Mouse (Mus musculus) embryonic facial prominence, embryonic 12.5 days (tissue): Measurements from ENCODE around the gene Gm765. TPM values are rescaled to one million over a fixed set of nuclear protein-coding genes. Genes with fewer than 3 reads are reported as not detected.

Experiments used
- ATAC-seq: fragments of 200-750 bp; cut with Nextera tagmentation; 2 replicates; pipeline ENCODE4 v1.8.0; 2017; ENCODE audit not compliant: insufficient number of reproducible peaks, insufficient read depth, low FRiP score, low TSS enrichment
- H3K27ac ChIP-seq: fragments of 300-500 bp; sonication (generic); 2 replicates; pipeline ENCODE4 v1.5.1; 2016; ENCODE audit warnings: mild to moderate bottlenecking
- H3K27me3 ChIP-seq: fragments of 300-500 bp; sonication (generic); 2 replicates; pipeline ENCODE4 v1.6.1; 2016; ENCODE audit warnings: mild to moderate bottlenecking, moderate library complexity
- H3K36me3 ChIP-seq: fragments of 300-500 bp; sonication (generic); 2 replicates; pipeline ENCODE4 v1.6.1; 2016; ENCODE audit warnings: mild to moderate bottlenecking
- H3K4me1 ChIP-seq: fragments of 300-500 bp; sonication (generic); 2 replicates; pipeline ENCODE4 v1.6.1; 2016
- H3K4me2 ChIP-seq: fragments of 300-500 bp; sonication (generic); replicated peaks from 2 replicates; pipeline ENCODE4 v1.6.1; 2016; ENCODE audit warnings: mild to moderate bottlenecking, moderate library complexity
- H3K4me3 ChIP-seq: fragments of 300-500 bp; sonication (generic); 2 replicates; pipeline ENCODE4 v1.5.1; 2016; ENCODE audit warnings: mild to moderate bottlenecking
- H3K9ac ChIP-seq: fragments of 300-500 bp; sonication (generic); 2 replicates; pipeline ENCODE4 v1.6.1; 2016; ENCODE audit warnings: mild to moderate bottlenecking, moderate library complexity
- H3K9me3 ChIP-seq: fragments of 300-500 bp; sonication (generic); 2 replicates; pipeline ENCODE4 v1.6.1; 2016; ENCODE audit warnings: mild to moderate bottlenecking, moderate library complexity
- WGBS: fragments of 180-500 bp; shearing (Covaris S2); methylation state at CpG from one replicate; pipeline ENCODE4 v1.1.7; 2016; 5-methylcytosine and 5-hydroxymethylcytosine counted together
- polyA plus RNA-seq: library from polyadenylated mRNA; unstranded; fragments of >200 nt; fragmentation: Nextera tagmentation; extraction: Ambion mirVana; gene quantifications from 2 replicates; pipeline ENCODE4 v1.2.1, GENCODE M21; 2016

Gene Gm765
- not detected in 2 replicates for polyA plus RNA-seq

DNA sequence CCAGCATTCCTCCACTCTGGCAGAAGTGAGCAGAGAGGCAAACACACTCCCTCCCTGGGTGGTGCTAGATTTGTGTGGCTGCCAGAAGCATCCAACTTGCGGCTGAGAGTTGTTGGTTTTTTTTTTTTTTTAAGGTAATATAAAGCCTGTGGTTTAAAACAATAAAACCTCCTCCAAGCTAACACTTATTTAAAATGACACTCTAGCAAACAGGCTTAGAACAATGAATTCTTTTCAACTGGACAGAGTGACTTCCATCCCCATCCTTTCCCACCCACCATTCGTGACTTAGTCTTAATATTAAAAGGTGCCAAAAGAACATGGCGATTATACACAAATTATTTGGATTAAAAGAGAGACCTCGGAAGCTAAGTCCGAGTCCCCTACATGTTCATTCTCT, at the start of gene Gm765:
Gm765 (minus strand) TSS at position 101 of the 400 bp plus-strand sequence.
- H3K9ac ChIP-seq, result no peak within 1 kb of the TSS
- H3K4me1 ChIP-seq, result no peaks in the 10 kb centered on the region
- 81% methylated on average over 5 of the region's 5 CpGs for WGBS
- no peak within 1 kb of the TSS for H3K27ac ChIP-seq
- no peak within 1 kb of the TSS for H3K4me2 ChIP-seq
- H3K9me3 ChIP-seq, result no peaks in the 10 kb centered on the region
- no peaks in the 10 kb centered on the region for H3K27me3 ChIP-seq
- H3K36me3 ChIP-seq, result no peaks in the 10 kb centered on the region
- ATAC-seq, result no peak
- no peak within 1 kb of the TSS for H3K4me3 ChIP-seq

DNA sequence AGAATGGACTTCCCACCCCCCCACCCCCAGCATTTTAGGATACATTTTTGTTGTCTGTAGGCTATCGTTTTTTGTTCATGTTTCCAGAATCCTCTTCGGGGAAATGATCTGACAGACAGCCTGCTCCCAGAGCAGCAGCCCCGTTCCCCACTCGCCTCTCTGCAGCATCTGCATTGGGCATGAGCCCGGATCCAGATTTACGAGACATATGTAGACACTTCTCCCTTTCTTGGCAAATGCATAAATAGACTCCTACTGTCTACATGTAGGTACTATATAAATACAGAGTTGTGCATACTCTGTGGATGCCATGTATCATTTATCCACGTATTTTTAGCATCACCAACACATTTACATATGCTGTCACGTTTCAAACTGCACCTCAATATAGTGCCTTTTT, 42.9 kb upstream of the Gm765 start:
- no peak for ATAC-seq
- Histone ChIP-seq H3K27me3 (no peaks in the 10 kb centered on the region), H3K4me3 (no peak overlapping the region), H3K9ac (no peak overlapping the region), H3K27ac (no peak overlapping the region), H3K4me2 (no peak overlapping the region), H3K4me1 (no peaks in the 10 kb centered on the region), H3K36me3 (no peaks in the 10 kb centered on the region), H3K9me3 (no peaks in the 10 kb centered on the region)
- 79% methylated on average over 8 of the region's 8 CpGs for WGBS

DNA sequence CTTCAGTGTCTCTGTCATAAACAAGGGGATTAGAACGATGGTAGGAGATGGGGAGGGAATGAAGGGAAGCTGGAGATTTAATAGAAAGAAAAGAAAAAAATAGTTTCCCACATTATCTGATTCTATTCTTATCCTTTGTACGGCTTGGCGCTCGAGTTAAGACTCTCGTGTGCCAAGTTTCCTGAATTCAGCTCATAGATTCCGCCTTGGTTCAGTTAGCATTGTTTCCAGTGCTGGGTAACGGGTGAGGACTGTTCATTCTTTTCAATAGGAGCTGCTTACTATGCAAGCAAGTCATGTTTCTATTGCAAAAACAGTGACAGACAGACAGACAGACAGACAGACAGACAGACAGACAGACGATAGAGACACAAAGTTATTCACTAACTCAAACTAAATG, 41.9 kb upstream of the Gm765 start:
- WGBS, result 82% methylated on average over 8 of the region's 8 CpGs
- no peak for ATAC-seq
- H3K4me1 ChIP-seq, result no peaks in the 10 kb centered on the region

DNA sequence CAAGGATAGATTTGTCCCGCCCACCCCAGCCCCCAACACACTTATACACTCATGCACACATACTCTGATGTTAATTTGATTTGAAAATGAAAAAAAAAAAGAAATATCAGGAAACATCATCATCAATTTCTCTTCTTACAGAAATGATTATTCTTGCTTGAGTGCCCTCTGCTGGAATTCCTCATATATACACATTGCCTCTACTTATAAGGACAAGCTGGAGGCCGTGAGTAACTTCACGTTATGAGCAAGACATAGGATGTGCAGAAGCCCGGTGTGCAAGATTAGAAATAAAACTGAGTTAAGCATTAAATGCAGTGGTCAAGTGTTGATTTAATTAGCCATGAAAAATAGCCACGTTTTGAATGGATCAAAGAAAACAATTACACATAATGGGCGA, 40.9 kb upstream of the Gm765 start:
- no peak for ATAC-seq
- Histone ChIP-seq H3K27me3 (no peaks in the 10 kb centered on the region), H3K36me3 (no peaks in the 10 kb centered on the region), H3K4me1 (no peaks in the 10 kb centered on the region), H3K4me3 (no peak overlapping the region), H3K9ac (no peak overlapping the region), H3K27ac (no peak overlapping the region), H3K9me3 (no peaks in the 10 kb centered on the region), H3K4me2 (no peak overlapping the region)
- WGBS, result 44% methylated on average over 6 of the region's 6 CpGs

More for the DNA sequence above, 41.9 kb upstream of the Gm765 start:
- Histone ChIP-seq H3K27me3 (no peaks in the 10 kb centered on the region), H3K4me2 (no peak overlapping the region), H3K4me3 (no peak overlapping the region), H3K9ac (no peak overlapping the region), H3K36me3 (no peaks in the 10 kb centered on the region), H3K27ac (no peak overlapping the region), H3K9me3 (no peaks in the 10 kb centered on the region)

DNA sequence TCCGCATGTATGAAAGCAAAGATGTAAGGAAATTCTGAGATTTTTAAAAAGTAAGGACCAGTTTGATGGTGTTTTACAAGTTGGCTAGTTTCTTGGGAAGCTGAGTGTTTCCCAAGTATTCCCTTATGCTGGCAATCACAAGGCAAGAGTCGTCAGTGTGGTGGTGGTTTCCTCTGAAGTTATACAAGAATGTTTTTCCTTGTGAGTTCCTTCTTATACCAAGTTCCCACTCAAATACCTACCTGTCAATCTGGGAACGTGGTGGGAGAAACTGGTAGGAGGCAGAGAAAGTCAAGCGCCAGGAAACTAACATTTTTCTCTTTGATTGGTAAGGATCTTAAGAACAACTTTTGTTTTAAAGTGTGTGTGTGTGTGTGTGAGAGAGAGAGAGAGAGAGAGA, 23.6 kb upstream of the Gm765 start:
- no peak overlapping the region for H3K4me3 ChIP-seq
- no peaks in the 10 kb centered on the region for H3K36me3 ChIP-seq
- no peaks in the 10 kb centered on the region for H3K4me1 ChIP-seq
- H3K27me3 ChIP-seq, result no peaks in the 10 kb centered on the region
- H3K9me3 ChIP-seq, result no peaks in the 10 kb centered on the region
- H3K27ac ChIP-seq, result no peak overlapping the region
- H3K9ac ChIP-seq, result no peak overlapping the region
- no peak for ATAC-seq
- H3K4me2 ChIP-seq, result no peak overlapping the region
- 77% methylated on average over 4 of the region's 4 CpGs for WGBS

DNA sequence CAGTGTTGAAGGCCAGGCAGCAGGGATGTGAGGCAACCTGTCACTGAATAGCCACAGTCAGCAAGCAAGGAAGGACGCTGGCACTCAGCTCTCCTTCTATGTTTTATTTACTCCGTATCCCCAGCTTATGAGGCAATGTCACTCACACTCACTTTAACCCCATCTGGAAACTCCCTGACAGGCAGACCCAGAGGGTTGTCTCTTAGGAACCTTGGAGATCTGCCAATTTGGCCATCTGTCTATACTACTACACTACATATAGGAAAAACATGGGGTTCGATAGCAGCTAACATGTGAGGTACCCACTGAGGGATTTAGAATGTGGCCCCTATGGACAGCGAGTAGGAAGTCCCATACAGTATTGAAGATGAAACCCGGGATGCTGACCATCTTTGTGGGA, 12.7 kb upstream of the Gm765 start:
- no peak overlapping the region for H3K4me3 ChIP-seq
- H3K9me3 ChIP-seq, result no peaks in the 10 kb centered on the region
- no peaks in the 10 kb centered on the region for H3K27me3 ChIP-seq
- no peaks in the 10 kb centered on the region for H3K36me3 ChIP-seq
- H3K4me2 ChIP-seq, result no peak overlapping the region
- WGBS, result 80% methylated on average over 5 of the region's 5 CpGs
- H3K4me1 ChIP-seq, result no peaks in the 10 kb centered on the region
- no peak overlapping the region for H3K27ac ChIP-seq
- H3K9ac ChIP-seq, result no peak overlapping the region
- no peak for ATAC-seq

DNA sequence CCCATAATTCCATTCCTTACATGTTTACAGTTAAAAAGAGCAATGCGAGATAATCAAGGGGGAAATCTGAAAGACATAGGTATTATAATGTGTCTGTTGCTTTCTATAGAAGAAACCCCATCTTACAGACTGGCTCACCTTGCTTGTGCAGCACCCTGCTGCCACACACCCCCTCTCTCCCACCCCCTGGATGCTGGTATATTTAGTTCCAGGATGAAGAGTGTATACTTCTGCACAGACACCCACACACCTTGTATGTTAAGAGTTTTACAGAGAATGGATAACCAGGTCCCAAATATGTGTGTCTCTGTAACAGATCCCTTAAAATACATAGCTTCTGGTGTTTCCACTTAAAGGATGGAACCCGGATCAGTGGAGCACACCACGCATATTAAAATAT, 10.7 kb upstream of the Gm765 start:
- Histone ChIP-seq H3K4me2 (no peak overlapping the region), H3K9me3 (no peaks in the 10 kb centered on the region), H3K27ac (no peak overlapping the region), H3K4me3 (no peak overlapping the region), H3K9ac (no peak overlapping the region), H3K36me3 (no peaks in the 10 kb centered on the region), H3K27me3 (no peaks in the 10 kb centered on the region), H3K4me1 (no peaks in the 10 kb centered on the region)
- 90% methylated on average over 3 of the region's 3 CpGs for WGBS
- no peak for ATAC-seq

DNA sequence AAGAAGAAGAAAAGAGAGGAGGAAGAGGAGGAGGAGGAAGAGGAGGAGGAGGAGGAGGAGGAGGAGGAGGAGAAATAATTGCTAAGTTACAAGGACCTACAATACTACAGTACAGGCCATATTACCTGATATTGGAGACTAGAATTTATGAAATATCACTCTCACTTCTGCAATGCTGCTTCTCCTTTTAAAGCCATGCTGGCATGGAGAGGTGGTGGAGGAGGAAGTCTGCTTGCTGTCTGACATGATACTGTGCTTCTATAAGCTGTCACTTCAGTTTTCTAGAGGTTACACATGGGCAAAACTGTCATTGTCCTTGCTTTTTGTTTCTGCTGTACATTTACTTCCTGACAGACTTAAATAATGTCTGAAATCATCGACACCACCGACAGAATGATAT, 9.8 kb downstream of the Gm765 start:
- Histone ChIP-seq H3K27ac (no peak overlapping the region), H3K4me1 (no peaks in the 10 kb centered on the region), H3K27me3 (no peaks in the 10 kb centered on the region), H3K9ac (no peak overlapping the region), H3K4me3 (no peak overlapping the region), H3K4me2 (no peak overlapping the region), H3K36me3 (no peaks in the 10 kb centered on the region), H3K9me3 (no peaks in the 10 kb centered on the region)
- no peak for ATAC-seq
- WGBS, result 90% methylated on average over 2 of the region's 2 CpGs

DNA sequence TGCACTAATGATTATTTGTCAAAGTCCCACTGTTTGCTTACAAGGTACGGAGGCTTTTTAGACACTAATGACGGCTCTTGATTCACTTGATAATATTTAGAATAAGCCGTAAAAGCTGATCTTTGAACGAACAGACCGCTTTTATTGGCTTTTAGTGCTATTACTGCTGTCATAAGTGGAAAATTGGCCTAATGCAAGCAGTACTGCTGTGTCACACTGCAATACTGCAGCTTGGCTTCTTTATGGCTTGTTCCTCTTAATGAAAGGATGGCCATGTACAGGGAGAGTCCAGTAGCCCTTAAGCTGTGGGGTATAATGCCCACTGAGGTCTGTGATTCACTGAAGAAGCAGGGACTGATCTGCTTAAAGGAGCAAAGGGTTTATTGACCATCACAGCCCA, 30.9 kb downstream of the Gm765 start:
- Histone ChIP-seq H3K9ac (no peak overlapping the region), H3K4me1 (no peaks in the 10 kb centered on the region), H3K4me2 (no peak overlapping the region), H3K9me3 (no peaks in the 10 kb centered on the region), H3K36me3 (no peaks in the 10 kb centered on the region), H3K27me3 (no peaks in the 10 kb centered on the region), H3K27ac (no peak overlapping the region), H3K4me3 (no peak overlapping the region)
- WGBS, result 87% methylated on average over 5 of the region's 5 CpGs
- ATAC-seq, result no peak

DNA sequence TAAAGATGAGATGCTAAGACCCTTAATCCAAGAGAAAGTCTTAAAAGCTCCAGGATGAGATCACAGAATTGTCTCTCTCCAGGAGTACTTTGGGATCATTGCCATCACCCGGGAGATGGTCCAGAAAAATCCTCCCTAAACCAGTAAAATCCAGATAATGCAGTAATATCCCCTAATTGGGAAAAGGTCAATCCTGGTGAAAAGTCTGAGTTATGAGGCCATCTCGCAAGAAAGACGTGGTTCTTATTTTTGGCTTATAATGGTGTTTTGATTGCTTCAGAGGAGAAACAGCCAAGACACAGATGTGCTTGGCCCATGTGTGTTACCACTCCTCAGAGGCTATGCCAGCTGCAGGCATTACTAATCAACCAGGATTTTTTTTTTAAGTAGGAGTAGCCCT, 34.9 kb downstream of the Gm765 start:
- H3K36me3 ChIP-seq, result no peaks in the 10 kb centered on the region
- H3K4me2 ChIP-seq, result no peak overlapping the region
- no peaks in the 10 kb centered on the region for H3K9me3 ChIP-seq
- H3K27me3 ChIP-seq, result no peaks in the 10 kb centered on the region
- WGBS, result 56% methylated on average over 3 of the region's 3 CpGs
- no peak overlapping the region for H3K4me3 ChIP-seq
- no peak for ATAC-seq
- no peaks in the 10 kb centered on the region for H3K4me1 ChIP-seq
- no peak overlapping the region for H3K27ac ChIP-seq
- H3K9ac ChIP-seq, result no peak overlapping the region

DNA sequence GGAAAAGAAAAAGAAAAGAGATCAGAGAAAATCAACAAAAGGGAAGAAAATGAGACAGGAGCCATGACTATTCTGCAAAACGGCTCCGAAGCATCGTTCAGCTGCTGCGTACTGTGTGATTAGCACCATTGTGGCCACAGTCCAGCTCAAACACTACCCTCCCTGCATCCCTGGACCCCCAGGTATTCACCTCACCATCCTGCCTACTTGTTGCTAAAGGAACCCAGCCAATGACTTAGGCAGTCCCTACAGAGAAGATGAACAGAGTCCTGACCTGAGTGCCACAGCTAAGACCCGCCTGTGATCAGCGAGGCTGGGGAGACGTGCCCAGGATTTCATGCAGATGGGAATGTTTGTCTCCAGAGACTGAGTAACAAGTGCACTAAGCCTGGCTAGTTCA, 35.4 kb downstream of the Gm765 start:
- Histone ChIP-seq H3K36me3 (no peaks in the 10 kb centered on the region), H3K9me3 (no peaks in the 10 kb centered on the region), H3K27ac (no peak overlapping the region), H3K4me1 (no peaks in the 10 kb centered on the region), H3K27me3 (no peaks in the 10 kb centered on the region), H3K9ac (no peak overlapping the region), H3K4me3 (no peak overlapping the region), H3K4me2 (no peak overlapping the region)
- ATAC-seq, result no peak
- WGBS, result 80% methylated on average over 7 of the region's 7 CpGs

DNA sequence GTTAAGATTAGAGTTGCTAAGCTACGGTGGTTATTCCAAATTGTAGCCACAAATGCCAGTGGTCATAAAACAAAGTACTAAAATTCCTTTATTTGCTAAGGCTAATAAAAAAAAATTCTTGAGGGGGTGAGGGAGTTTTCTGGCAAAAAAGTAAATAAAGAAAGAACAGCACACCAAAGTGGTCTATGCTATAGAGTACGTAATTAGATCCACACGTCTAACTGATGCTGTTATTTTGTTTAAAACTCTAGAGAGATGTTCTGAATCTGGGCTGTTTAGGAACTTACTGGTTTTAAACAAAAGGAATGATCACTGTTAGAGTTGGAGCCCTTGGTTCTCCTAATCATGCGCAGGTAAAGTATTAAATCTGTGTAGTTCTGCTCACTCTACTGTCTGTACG, 50.5 kb downstream of the Gm765 start:
- H3K27ac ChIP-seq, result no peak overlapping the region
- no peak overlapping the region for H3K4me3 ChIP-seq
- WGBS, result 66% methylated on average over 5 of the region's 5 CpGs
- no peak overlapping the region for H3K4me2 ChIP-seq
- no peak for ATAC-seq
- no peaks in the 10 kb centered on the region for H3K4me1 ChIP-seq
- H3K27me3 ChIP-seq, result no peaks in the 10 kb centered on the region
- no peaks in the 10 kb centered on the region for H3K36me3 ChIP-seq
- H3K9me3 ChIP-seq, result no peaks in the 10 kb centered on the region
- no peak overlapping the region for H3K9ac ChIP-seq

DNA sequence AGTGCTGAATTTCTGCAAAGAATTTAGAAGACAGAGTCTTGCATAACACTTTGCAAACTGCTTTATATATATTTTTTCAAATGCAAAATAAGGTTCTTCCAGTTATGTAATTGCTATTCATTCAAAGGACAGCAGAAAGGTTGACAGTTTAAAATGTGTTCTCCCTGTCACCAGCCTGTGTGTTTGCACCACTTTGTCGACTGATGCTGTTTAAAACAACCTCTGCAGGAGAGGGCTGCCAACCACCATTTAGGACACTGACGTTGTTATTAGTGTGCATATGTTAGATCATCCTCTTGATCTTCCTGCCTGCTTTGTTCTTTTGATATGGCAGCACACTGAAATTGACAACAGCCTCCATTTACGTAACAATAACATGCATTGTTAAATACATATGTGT, 54.2 kb downstream of the Gm765 start:
- no peak overlapping the region for H3K9ac ChIP-seq
- H3K27ac ChIP-seq, result no peak overlapping the region
- WGBS, result 49% methylated on average over 3 of the region's 3 CpGs

More for the DNA sequence above, 54.2 kb downstream of the Gm765 start:
- no peaks in the 10 kb centered on the region for H3K27me3 ChIP-seq
- H3K36me3 ChIP-seq, result no peaks in the 10 kb centered on the region
- ATAC-seq, result no peak
- H3K9me3 ChIP-seq, result no peaks in the 10 kb centered on the region
- H3K4me3 ChIP-seq, result no peak overlapping the region
- no peak overlapping the region for H3K4me2 ChIP-seq
- no peaks in the 10 kb centered on the region for H3K4me1 ChIP-seq
